Mouse (Mus musculus): ENCODE data around the gene Znrf1.

Gene Znrf1

DNA sequence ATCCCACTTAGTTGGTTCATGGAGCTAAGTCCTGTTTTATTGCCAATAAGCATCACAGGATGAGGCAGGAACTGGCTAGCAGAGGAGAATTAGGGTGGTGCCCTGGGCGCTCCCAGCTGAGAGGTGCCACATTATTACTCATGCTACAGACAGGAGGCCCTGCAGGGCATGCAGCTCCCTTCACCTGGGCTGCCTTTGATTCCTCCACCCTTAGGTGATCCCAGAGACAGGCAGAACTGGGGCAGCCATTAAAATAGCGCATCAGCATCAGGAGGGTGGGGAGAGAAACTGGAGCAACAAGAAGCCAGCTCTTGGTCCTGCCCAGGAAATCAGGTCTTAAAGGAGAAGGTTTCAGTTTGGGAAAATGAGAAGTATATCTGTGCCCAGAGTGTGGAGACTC lies 69.1 kb downstream of the Znrf1 start:
- DNase-seq: no peak

DNA sequence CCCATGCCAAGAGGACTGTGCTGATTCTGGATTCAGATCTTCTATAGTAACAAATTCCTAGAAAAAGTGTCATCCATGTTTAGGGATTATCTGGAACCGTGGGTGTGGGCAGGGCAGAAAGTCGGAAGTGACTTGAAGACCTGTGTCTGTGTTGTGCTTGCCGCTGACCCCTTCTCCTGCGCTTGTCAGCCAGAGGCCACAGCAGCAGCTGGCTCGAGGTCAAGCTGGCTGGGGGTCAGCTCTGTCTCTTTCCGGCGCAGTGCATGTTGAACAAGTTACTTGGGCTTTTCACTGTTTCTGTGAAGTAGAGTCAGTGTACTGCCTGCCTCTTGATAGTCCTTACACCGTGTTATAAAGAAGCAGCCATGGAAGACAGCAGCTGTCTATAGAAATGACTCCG lies 71.1 kb downstream of the Znrf1 start:
- no peak for DNase-seq

DNA sequence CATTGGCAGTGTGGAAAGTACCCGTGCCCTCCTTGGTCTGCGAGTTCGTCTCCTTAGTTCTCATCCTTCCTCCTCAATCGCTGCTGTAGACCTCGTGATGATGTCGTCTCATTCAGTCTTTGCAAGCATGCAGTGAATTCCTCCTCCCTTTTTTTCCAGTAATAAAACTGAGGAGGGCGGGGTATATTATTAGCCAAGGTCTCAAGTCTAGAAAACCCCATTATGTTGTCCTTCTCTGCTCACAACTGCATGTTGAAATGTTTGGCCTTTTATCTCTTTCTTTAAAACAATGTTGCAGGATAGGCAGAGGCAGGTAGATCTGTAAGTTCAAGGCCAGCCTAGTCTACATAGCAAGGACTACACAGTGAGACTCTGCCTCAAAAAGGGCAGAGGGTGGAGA lies 71.5 kb downstream of the Znrf1 start:
- DNase-seq: no peak

DNA sequence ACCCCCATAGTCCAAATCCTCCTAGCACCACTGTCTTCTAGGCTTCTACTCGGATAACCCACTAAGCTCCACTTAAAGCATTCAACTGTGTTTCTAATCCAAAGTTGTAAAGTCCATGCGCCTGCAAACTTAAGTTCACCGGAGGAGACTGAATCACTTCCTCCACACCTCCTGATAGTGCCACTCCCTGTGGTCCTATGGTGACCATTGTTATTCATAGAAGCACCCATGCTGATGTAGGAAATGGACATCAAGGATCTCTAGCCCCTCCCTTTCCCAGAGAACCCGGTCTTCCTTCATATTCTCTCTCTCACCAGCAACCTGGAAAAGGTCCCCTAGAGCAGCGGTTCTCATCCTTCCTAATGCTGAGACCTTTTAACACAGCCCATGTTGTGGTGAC lies 77.3 kb downstream of the Znrf1 start:
- DNase-seq: no peak

DNA sequence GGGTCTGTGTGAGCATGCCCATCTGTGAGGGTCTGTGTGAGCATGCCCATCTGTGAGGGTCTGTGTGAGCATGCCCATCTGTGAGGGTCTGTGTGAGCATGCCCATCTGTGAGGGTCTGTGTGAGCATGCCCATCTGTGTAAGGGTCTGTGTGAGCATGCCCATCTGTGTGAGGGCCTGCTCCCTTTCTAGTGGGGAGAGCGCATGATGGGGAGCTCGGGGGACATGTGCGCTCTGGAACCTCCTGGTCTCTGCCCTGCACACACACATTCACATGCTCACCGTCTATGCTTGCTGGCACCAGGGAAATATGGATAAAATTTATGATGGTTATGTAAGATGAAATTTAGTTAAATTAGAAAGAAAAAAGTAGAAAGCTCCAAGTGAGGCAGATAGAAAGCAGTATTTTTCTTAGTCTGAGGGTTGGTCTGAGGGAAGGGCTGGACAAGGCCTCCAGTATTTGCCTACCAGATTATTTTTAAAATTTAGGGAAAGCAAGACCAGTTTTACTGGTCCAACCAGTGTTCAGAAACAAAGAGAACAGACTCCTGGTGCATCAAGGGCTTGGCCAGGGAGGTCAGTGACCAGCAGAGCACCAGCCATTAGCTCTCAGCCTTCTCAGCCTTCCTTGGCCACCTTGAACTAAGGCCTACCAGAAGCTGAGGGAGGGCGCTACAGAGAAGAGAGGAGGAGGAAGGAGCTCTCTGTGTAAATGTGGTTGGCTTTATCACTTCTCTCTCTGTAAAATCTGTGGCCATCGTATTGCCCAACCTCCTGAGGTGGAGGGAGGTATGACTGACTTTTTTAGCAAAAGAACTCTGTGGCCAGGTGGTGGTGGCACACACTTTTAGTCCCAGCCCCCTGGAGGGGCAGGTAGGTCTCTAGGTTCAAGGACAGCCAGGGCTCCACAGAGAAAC lies 79.1 kb downstream of the Znrf1 start:
- DNase-seq: no peak

DNA sequence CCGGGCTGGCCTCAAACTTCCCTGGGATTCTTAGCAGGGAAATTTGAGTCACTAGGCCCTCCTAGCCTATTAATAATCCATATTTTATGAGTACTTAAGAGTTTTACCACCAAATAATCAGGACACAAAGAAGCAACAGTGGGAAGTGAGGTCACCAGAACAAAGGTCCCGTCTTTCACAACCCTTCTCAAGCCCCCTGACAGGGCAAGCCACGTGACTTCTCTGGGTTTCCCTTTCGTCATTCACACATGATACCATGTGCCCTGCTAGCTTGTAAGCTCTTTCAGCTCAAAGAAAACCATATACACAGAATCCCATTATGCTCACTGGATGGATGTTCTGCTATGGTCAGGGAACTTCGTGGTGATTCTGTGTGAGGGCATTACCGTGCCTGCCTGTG lies 81.9 kb downstream of the Znrf1 start:
- DNase-seq: no peak

DNA sequence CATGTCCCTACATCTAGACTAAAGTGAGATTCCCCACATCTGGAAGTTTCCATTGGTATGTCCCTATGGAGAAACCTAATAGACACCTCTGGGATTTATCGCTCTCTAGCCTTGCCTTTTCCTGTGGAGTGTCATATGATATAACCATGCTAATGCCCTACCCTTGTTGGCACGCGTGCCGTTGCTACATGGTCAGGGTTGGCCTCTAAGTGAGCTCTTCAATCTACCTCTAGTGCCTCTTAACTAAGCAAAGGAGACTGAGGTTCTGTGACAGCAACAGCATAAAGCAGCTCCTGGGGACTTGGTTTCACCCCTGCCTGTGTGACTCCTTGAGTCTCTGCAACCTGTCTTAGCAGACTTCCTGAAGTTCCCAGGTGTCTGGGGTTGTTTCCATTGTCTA lies 82.4 kb downstream of the Znrf1 start:
- DNase-seq: no peak

DNA sequence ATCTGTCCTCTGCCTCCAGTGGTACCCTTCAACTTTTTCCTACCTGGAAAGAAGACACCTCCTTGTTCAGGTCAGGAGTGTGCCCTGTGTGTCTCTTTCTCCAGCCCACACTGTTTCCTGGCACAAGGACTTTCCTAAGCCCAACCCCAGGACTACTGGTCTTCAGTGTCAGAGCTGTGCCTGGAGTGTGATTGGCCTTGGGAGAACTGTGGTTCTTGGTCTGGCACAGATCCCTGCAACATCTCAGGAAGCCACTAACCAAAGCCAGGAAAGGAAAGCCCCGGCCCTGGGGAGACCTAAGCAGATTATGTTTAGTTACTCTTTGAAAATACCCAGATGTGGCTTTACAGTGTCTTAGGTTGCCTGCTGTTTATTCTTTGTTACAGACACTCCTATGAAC lies 84.0 kb downstream of the Znrf1 start:
- no peak for DNase-seq

DNA sequence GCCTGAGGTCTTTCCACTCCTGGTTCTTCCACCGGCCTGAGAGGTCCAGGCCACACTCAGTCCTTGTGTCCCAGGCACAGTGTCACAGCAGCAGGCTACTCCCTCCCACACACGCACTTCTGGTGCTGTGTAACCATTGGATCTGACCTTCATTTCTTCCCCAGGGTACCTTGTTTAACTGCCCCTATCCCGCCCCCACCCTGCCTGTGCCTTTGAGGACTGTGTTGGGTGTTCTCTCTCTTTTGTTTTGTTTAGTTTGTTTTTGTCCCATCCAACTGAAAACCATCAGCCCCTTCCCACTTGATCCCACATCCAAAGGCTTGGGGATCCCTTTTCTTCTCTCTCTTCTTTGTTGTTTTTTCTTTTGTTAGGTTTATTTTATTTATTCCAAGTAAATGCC lies 86.2 kb downstream of the Znrf1 start:
- no peak for DNase-seq

DNA sequence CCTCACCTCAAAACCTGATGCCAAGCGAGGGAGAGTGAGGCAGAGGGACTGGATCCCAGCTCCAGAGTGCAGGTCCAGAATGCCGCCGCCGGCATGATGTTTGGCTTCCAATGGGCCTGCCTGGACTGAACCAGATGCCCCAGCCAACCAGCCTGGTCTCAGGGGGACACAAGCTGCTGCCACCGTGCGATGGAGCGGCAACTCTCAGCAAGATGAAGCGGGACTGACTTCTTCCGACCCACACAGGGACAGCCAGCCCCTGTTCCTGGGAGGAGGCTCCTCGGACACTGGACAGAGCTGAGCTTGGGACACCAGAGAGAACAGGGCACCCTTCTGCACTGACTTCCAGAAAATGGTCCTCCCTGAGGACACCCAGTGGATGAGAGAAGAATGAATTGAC lies 86.7 kb downstream of the Znrf1 start:
- DNase-seq: peak; percentile 25

DNA sequence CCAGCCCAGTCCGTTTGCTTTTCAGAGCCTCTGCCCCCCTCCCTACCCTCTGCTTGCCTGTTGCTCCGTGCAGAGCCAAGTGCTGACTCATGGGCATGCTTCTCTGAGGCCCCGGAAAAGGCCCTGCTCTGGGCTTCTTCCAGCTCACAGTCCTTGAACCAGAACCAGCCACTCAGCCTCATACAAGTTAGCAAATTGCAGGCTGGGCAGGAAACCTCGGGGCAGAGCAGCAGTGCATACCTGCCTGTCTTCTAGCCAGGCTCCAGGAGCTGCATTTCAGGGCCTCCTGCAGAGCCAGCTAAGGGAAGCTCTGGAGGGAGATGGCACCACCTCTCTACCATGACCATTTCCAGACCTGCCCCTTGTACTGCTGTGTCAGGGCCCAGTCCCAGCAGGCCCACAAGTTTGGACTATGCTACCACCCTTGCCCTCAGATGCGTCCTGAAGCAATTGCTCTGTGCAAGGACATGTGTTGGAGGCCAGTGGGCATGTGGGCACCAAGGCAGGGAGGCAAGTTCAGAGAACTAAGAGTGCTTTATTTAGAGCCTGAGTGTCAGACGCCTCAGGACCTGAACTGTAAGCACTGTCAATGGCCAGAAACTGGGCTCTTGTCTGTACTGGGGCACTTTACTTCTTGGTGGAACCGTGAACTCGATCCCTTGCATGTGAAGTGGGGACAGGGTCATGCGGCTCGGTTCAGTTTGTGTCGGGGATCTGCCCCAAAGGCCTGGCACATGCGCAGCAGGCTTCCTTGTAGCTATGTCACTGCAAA lies 88.4 kb downstream of the Znrf1 start:
- DNase-seq: peak; percentile 74

DNA sequence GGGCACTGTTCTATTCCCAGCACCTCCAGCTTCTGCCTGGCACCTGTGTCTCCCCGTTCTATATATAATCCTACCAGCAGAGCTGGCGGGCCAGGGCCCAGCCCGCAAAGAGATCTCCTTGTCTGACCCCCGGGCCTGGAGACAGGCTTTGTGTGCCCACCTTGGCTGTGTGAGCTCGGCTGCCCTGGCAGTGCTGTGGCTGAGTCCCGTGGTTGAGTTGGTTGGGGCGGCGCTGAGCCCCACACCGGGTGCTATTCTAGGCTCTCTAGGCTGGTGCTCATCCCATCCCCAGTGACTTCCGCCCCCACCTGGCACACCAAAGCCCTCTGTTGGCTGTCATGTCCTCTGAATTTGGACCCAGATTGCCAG lies 88.9 kb downstream of the Znrf1 start:
- peak; percentile 48 for DNase-seq

DNA sequence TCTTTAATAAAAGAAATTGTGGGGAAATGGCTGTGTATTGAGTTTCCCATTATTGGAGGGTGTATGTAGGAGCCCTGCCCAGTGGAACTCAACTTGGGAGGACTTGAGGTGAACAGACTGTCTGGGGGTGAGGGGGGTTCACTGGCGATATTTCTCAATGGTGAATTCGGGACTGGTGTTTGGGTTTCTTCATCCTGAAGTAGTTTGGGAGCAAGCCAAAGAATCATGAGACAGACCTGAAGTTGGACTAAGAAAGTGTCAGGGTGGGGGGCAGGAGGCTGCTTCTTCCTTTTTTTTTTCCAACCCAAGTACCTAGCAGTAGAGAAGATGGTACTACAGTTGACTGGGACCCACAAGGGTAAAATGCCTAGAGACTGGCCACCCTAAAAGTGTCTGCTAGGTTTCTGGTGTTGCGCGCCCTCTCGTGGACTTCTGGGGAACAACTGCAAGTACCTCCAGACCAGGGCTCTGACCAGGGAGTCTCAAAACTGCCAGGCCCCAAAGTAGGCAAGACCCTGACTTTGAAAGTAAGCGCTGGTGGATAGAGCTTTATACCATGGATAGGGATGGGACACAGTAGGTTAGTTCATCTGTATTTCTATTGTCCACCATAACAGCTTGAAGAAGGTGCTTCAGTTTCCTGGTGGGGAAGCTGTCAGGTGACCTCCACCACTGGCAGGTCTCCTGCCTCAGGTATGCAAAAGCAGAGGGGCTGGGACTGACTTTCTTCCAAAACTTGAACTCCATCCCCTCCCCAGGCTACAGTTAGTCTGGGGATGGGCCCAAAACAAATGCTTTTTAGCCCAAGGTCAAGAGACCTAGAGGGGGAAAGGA lies 90.0 kb downstream of the Znrf1 start:
- peak; percentile 81 for DNase-seq

DNA sequence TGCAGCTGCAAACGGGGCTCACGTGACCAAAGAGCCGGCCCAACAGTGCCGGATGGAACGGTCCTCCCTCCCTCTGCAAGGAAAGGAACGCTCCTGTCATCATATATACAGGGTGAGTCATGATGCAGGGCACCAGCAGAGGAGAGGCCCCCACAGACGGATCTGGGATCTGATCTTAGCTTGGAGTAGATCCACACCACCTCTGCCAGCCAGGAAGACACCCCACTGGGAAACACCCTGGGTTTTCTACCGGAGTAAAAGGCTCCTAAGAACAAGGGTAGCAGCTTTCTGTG lies 90.6 kb downstream of the Znrf1 start:
- DNase-seq: peak; percentile 32

DNA sequence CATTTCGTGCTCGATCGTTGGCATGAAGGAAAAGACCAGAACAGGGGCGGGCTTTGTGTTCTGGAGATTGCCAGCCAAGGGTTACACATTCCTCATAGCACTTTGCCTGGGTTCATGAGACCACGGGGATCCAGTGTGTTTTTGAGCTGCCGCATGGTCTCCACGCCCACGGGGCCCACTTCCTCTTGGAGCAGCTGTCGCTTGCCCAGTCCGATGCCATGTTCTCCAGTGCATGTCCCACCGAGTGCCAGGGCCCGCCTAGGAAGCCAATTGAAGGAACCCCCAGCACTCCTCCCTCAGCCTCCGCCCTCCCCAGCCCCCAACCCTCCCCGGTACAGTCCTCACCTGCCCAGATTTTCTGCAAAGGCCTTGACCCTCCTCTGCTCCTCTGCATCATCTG lies 91.0 kb downstream of the Znrf1 start:
- DNase-seq: no peak

DNA sequence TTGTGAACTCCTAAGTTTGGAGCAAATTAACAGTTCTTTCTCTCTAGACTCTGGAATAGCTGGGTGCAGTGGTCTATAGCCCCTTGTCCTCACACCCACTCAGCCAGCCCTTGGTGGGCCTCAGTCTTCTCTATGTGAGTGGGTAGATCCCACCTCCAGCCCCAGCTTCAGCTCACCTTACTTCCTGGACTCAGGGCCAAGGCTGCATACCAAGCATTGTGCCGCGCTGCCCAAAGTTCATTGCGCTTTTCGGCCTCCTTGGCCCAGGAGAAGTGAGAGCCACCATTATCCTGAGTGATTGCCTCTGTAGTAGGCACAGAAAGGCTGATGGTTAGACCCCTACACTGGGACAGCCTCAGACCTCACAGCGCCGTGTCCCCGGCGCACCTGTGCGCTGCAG lies 92.0 kb downstream of the Znrf1 start:
- no peak for DNase-seq

DNA sequence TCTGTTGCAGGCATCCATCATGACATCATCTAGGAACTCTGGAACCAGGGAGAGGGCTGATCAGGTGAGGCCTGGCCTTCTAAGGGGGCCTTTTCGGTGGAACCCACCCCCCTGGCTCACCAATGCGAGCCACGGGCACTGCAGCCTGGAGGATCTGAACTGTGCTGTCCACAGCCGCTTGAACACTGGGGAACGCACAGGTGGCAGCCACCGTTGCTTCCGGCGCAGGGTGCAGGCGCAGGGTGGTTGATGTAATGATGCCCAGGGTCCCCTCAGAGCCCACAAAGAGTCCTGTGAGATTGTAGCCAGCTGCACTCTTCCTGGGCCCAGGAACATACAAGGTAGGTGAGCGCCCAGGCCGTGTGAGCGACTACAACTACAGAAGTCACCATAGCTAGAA lies 92.5 kb downstream of the Znrf1 start:
- DNase-seq: no peak

DNA sequence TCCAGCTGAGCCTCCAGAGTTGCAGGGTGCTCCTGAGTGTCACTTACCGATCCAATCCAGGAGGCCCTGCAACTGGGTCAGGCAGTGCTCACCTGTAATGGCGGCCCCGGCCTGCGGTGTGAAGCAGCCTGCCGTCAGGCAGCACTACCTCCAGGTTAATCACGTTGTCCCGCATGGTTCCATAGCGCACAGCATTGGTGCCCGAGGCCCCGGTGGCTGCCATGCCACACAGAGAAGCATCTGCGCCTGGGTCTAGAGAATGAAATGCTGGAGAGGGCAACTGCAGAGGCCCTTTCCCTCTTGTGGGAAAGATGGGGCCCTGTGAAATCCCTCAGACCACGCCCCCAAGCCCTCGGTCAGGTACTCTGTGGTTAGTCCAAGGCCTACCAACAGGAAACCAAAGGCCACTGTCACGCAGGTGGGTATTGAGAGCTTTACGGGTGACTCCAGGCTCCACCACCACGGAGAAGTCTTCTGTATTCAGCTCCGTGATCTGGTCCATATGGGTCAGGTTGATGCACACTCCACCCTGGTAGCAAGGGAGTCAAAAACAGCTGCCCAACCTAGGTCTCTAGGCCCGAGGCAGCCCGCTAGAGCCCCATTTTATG lies 93.1 kb downstream of the Znrf1 start:
- DNase-seq: no peak

DNA sequence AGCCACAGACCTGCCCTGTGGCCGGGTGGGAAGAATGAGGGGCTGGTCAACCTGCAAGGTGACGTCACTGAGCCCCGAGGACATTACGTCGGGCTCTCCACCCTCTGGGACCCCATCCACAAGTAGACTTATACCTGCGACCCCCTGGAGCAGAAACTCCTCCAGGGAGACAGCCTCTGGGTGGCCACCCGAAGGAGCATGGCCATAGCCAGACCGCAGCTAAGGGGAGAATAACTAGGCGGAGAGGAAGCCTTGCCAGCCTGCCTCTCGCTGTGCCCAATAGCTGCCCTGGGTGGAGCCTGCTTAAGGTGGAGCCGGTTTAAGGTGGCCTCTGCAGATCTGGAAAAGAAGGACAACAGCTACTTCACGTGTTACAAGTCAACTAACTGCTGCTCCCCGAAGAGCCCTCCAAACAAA lies 94.2 kb downstream of the Znrf1 start, which contains the start of gene Ldhd:
TSS of gene Ldhd (minus strand) at position 270 of the 417 bp plus-strand sequence.
- peak; percentile 75 for DNase-seq

DNA sequence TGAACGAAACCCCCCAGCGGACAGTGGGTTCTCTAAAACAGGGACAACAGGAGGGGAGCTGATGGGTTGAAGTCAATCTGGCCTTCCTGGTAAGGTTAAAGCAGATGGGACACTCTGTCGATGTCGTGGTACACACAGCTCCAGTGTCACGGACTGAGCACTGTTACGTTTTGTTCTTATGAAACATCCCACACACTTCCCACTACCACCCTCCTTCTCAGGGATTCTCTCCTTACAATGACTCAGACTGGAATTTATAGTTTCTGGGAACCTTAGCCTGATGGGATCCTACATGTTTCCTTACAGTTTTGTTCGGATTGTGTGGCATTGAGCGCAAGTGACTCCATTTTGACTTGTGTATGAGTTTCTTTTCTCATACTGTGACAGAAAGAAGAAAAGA lies 95.7 kb downstream of the Znrf1 start:
- DNase-seq: no peak

DNA sequence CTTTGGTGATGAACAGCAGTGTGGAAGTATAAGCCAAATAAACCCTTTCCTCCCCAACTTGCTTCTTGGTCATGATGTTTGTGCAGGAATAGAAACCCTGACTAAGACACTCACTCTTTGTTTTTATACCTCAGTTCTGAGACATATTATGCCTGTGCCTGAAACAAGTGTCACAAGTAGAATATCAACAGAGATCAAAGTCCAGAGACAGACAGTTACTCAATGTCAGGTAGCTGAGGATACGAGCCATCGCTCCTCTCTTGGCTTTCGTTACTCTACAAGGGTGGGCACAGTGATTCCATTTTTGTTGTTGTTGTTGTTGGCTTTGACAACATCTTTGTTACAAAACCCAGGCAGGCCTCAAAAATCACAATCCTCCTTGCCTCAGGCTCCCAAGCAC lies 97.1 kb downstream of the Znrf1 start:
- DNase-seq: no peak

DNA sequence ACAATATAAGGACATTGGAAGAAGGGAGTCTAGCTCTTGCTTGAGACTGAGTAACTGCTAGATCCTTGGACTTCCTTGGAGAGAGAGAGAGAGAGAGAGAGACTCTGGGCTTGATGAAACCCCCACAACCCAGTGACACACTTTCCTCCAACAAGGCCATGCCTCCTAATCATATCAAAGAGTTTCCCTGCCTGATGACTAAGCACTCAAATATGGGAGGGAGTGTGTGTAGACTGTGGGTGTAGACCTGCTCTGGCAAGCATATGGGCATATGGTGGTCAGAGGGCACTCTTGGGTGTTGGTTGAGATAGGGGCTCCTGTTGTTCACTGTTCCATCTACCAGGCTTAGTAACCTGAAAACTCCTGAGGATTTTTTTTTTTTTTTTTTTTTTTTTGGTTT lies 102.2 kb downstream of the Znrf1 start:
- no peak for DNase-seq

DNA sequence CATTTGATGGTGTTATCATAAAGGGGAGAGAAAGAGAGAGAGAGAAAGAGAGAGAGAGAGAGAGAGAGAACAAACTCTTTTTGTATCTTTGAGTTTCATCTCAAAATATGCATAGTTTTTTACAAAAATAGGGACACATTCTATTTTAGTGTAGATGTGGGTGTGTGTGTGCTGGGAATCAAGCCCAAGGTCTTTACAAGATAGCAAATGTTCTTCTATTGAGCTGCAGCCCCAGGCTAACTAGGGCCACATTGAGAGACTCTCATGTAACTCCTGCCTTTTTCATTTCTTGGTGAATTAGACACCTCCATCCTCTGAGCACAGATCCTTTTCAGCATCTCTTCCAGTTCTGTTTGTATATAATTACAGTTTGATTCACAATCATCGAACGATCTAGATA lies 105.2 kb downstream of the Znrf1 start:
- DNase-seq: no peak

Data from cerebellum, adult 8-10 months (tissue).